Mouse (Mus musculus): ENCODE measurements around the gene Aco1. TPM values are rescaled to one million over a fixed set of nuclear protein-coding genes. Genes with fewer than 3 reads are reported as not detected.

Gene Aco1
- polyA plus RNA-seq, 1 experiment from 2014 or later = 33.2 TPM

DNA sequence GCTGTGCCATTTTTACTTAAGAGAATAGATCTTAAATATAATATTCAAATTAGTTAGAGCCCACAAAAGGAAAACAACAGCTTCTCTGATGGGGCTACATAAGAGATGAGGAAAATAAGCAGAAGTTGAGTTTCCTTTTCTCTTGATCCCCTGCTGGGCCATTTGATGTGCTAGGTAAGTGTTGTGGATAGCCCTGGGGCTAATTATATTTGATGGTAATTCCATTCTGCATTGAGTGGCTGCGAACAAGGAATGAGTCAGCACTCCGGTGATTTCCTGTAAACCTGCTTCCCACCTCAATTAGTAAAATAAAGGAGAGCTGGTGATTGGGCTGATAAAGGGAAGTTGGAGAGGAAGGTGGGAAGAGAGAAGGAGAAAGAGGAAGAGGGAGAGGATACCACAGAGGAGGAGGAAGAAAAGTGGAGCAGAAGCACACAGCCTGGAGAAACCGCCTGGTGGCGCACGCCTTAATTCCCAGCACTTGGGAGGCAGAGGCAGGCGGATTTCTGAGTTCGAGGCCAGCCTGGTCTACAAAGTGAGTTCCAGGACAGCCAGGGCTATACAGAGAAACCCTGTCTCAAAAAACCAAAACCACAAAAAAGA lies 90.3 kb downstream of the Aco1 start:
- no peak for ATAC-seq (replicated peaks; ENCODE audit: extremely low read depth, insufficient read depth, low FRiP score)
- H3K27me3 ChIP-seq (ENCODE audit: control insufficient read depth, insufficient read depth, low read length) = no peaks in the 10 kb centered on the region
- WGBS = 84% methylated on average over 7 of the region's 7 CpGs
- no peaks in the 10 kb centered on the region for H3K9me3 ChIP-seq (replicated peaks; ENCODE audit: control insufficient read depth, low read length)
- no peak overlapping the region for H3K27ac ChIP-seq (ENCODE audit: low read length)
- H3K4me1 ChIP-seq (ENCODE audit: control insufficient read depth, insufficient read depth, low read length) = no peaks in the 10 kb centered on the region
- no peak overlapping the region for H3K9ac ChIP-seq (ENCODE audit: low read length)
- no peak overlapping the region for H3K4me3 ChIP-seq (ENCODE audit: low read length)
- H3K4me2 ChIP-seq (ENCODE audit: low read depth, low read length) = no peak overlapping the region
- peaks cover 3% of the 10 kb centered on the region; the same call in 1 of the 2 replicates for H3K36me3 ChIP-seq (ENCODE audit: control insufficient read depth, insufficient read depth)

DNA sequence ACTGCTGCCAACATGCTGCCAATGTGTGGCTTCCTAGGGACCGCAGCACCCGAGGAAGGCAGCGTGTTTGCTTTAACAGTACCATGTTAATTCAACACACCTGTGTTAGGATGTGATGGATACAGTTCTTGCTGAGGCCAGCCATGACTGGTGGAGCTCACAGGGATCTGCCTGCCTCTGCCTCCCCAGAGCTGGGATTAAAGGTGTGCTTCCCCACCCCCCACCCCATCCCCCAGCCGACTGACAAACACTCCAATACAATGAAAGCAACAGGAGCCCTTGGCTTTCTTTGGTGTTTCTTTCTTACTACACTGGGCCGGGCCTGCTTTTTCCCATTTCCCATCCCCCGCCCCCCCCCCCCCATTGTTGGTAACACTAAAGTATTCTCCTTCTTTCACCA lies 91.4 kb downstream of the Aco1 start:
- Histone ChIP-seq H3K4me1 (ENCODE audit: control insufficient read depth, insufficient read depth, low read length) (no peaks in the 10 kb centered on the region), H3K27ac (ENCODE audit: low read length) (no peak overlapping the region), H3K9ac (ENCODE audit: low read length) (no peak overlapping the region), H3K4me2 (ENCODE audit: low read depth, low read length) (no peak overlapping the region), H3K4me3 (ENCODE audit: low read length) (no peak overlapping the region), H3K9me3 (replicated peaks; ENCODE audit: control insufficient read depth, low read length) (no peaks in the 10 kb centered on the region), H3K36me3 (ENCODE audit: control insufficient read depth, insufficient read depth) (peaks cover 3% of the 10 kb centered on the region; the same call in 1 of the 2 replicates), H3K27me3 (ENCODE audit: control insufficient read depth, insufficient read depth, low read length) (no peaks in the 10 kb centered on the region)
- no peak for ATAC-seq (replicated peaks; ENCODE audit: extremely low read depth, insufficient read depth, low FRiP score)
- 76% methylated on average over 6 of the region's 6 CpGs for WGBS

DNA sequence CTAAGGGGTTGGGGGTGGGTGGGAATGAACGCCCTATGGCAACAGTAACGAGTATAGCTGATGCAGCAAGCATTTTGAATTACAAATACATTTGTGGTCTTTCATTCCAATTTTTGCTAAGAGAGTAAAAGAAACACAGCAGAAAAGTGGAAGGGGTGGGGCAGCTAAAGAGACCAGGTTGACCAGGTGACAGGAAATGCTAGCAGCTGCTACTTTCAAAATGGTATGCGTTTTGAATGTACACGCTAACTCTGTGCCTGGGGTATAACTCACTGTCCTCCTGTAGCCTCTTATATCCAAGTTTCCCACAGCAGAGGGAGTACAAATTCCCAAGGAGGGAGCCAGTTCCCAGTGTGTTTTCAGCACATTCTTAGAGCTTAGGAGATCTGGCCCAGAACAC lies 93.9 kb downstream of the Aco1 start:
- Histone ChIP-seq H3K4me2 (ENCODE audit: low read depth, low read length) (no peak overlapping the region), H3K9ac (ENCODE audit: low read length) (no peak overlapping the region), H3K36me3 (ENCODE audit: control insufficient read depth, insufficient read depth) (peaks cover 3% of the 10 kb centered on the region; the same call in 1 of the 2 replicates), H3K27me3 (ENCODE audit: control insufficient read depth, insufficient read depth, low read length) (no peaks in the 10 kb centered on the region), H3K4me3 (ENCODE audit: low read length) (no peak overlapping the region), H3K4me1 (ENCODE audit: control insufficient read depth, insufficient read depth, low read length) (no peaks in the 10 kb centered on the region; the same call in 1 of the 2 replicates), H3K9me3 (replicated peaks; ENCODE audit: control insufficient read depth, low read length) (no peaks in the 10 kb centered on the region), H3K27ac (ENCODE audit: low read length) (no peak overlapping the region)
- ATAC-seq (replicated peaks; ENCODE audit: extremely low read depth, insufficient read depth, low FRiP score) = no peak
- WGBS = 82% methylated on average over 4 of the region's 4 CpGs

DNA sequence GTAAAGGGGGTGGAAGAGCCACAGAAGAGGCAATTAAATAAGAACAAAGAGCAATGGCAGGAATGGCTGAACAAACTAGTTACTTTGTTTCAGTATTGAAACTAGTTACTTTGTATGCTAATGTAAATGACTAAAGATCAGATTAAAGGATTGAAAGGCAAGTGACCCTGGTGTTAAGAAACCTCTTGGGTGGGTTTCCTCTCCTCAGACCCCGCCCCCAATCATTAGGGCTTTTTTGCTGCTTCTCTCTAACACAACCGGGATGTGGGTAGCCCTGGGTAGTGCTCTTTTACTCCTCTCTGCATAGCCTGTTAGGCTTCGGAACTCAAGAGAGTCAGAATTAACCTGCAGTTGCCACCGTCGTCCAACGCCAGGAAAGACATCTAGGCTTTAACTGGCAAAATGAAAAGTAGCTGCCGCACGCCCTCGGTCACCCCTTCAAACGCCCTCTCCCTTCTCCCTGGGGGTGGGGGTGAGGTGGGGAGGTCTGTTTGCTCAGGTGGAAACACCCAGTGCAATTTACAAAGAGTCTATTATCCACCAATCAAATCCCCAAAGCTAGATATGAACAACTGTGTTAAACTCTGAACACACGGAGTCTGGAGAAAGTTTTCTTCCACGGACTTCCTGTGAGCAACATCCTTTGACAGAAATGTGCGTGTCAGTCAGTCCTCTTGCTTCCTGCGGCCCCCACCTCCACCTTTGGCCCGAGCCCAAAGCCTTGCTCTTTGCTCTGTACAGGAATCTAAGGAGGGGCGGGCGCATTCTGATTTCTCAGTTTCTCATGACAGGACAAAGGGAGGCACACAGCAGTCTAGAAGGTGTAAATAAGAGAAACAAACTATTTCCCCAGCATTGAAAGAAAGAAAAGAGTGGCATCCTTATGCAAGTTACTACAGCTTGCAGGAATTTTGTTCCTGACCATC lies 95.9 kb downstream of the Aco1 start:
- Histone ChIP-seq H3K4me3 (ENCODE audit: low read length) (peak overlapping the region; percentile 58), H3K4me2 (ENCODE audit: low read depth, low read length) (peak overlapping the region; percentile 89), H3K27me3 (ENCODE audit: control insufficient read depth, insufficient read depth, low read length) (no peaks in the 10 kb centered on the region), H3K9ac (ENCODE audit: low read length) (peak overlapping the region; percentile 56), H3K36me3 (ENCODE audit: control insufficient read depth, insufficient read depth) (no peaks in the 10 kb centered on the region), H3K4me1 (ENCODE audit: control insufficient read depth, insufficient read depth, low read length) (no peaks in the 10 kb centered on the region; the same call in 1 of the 2 replicates), H3K9me3 (replicated peaks; ENCODE audit: control insufficient read depth, low read length) (no peaks in the 10 kb centered on the region), H3K27ac (ENCODE audit: low read length) (peak overlapping the region; percentile 53)
- WGBS = 3% methylated on average over 17 of the region's 17 CpGs
- peak; percentile 81 for ATAC-seq (replicated peaks; ENCODE audit: extremely low read depth, insufficient read depth, low FRiP score)

DNA sequence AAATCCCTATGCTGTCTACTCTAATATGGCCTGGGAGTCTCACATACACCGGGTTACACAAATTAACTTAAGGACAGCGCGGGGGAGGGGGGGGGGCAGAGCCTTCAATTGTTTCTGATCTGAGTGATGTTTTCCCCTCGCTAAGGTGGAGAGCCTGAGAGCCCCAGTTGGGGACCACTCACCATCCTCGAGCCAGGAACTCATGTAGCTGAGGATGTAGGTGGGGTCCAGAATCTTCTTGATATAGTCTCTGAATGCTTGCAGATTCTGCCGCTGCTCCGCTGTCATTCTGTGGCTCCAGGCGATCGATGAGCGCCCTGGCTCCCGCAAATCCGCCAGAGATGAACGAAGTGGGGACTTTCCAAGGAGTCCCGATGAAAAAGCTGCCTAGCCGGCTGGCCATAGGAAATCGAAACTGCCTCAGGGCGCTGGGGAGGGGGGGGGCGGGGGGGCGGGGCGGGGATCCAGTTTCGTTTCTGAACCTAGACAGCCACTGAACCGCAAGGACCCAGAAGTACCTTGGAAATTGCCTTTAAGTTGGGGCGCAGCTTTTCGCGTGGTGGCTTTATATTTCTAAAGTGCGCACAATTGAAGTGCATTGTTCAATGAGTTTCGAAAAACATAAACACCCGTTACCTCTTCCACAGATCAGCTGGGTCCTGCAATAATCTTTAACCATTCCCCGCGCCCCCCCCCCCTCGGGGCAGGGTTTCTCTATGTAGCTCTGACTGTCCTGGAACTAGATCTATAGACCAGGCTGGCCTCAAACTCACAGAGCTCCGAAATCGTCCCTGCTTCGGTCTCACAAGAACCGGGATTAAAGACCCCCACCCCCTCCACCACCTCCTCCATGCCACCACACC lies 96.8 kb downstream of the Aco1 start, which contains the start of gene Ddx58:
Gene Ddx58, minus strand, starts transcription at position 420 of the 863 bp plus-strand sequence.
- ATAC-seq (replicated peaks; ENCODE audit: extremely low read depth, insufficient read depth, low FRiP score) = peak; percentile 59
- peak within 1 kb of the TSS; percentile 58 for H3K4me3 ChIP-seq (ENCODE audit: low read length)
- no peaks in the 10 kb centered on the region; the same call in 1 of the 2 replicates for H3K4me1 ChIP-seq (ENCODE audit: control insufficient read depth, insufficient read depth, low read length)
- H3K4me2 ChIP-seq (ENCODE audit: low read depth, low read length) = peak within 1 kb of the TSS; percentile 89
- no peaks in the 10 kb centered on the region for H3K9me3 ChIP-seq (replicated peaks; ENCODE audit: control insufficient read depth, low read length)
- H3K9ac ChIP-seq (ENCODE audit: low read length) = peak within 1 kb of the TSS; percentile 56
- H3K27me3 ChIP-seq (ENCODE audit: control insufficient read depth, insufficient read depth, low read length) = no peaks in the 10 kb centered on the region
- H3K27ac ChIP-seq (ENCODE audit: low read length) = peak within 1 kb of the TSS; percentile 53
- no peaks in the 10 kb centered on the region for H3K36me3 ChIP-seq (ENCODE audit: control insufficient read depth, insufficient read depth)
- WGBS = 4% methylated on average over 34 of the region's 35 CpGs

DNA sequence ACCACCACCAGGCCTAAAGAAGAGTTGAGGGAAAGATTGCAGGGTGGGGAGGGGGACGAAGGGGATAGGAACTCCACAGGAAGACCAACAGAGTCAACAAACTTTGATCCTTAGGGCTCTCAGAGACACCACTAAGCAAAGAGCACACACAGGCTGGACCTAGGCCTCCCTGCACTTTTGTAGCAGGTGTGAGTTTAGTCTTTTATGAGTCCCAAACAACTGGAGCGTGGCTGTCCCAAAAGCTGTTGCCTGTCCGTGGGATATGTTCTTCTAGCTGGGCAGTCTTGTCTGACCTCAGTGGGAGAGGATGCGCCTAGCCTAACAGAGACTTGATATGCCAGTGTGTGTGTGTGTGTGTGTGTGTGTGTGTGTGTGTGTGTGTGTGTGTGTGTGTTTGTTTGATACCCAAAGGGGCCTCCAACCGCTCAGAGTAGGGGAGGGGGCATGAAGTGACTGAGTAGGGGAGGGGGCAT lies 97.4 kb downstream of the Aco1 start:
- H3K9me3 ChIP-seq (replicated peaks; ENCODE audit: control insufficient read depth, low read length) = no peaks in the 10 kb centered on the region
- H3K4me1 ChIP-seq (ENCODE audit: control insufficient read depth, insufficient read depth, low read length) = no peaks in the 10 kb centered on the region; the same call in 1 of the 2 replicates
- H3K4me2 ChIP-seq (ENCODE audit: low read depth, low read length) = peak overlapping the region; percentile 89
- ATAC-seq (replicated peaks; ENCODE audit: extremely low read depth, insufficient read depth, low FRiP score) = 0 out of 2 replicates have a peak, but pooled peaks have one; percentile 5
- no peaks in the 10 kb centered on the region for H3K36me3 ChIP-seq (ENCODE audit: control insufficient read depth, insufficient read depth)
- H3K27me3 ChIP-seq (ENCODE audit: control insufficient read depth, insufficient read depth, low read length) = no peaks in the 10 kb centered on the region
- peak overlapping the region; percentile 53 for H3K27ac ChIP-seq (ENCODE audit: low read length)
- peak overlapping the region; percentile 56 for H3K9ac ChIP-seq (ENCODE audit: low read length)
- 55% methylated on average over 5 of the region's 5 CpGs for WGBS
- peak overlapping the region; percentile 58 for H3K4me3 ChIP-seq (ENCODE audit: low read length)

DNA sequence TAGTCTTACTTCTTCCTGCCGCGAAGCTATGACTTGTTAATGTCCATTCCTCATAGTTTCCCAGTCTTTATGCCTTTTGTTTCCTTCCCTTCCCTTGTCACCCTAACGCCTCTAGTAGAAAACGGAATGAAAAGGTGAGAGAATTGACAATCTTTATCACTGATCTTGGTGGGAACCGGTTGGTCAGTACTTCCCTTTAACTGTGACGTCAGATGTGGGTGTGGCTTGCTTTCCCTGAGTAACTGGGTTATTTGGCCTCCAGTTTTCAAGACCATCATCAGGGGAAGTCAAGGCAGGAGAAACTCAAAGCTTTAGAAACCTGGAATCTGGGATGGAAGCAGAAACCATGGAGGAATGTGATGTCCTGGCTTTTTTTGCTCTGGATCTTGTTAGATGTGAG lies 99.0 kb downstream of the Aco1 start:
- Histone ChIP-seq H3K4me3 (ENCODE audit: low read length) (no peak overlapping the region), H3K9ac (ENCODE audit: low read length) (no peak overlapping the region), H3K4me2 (ENCODE audit: low read depth, low read length) (no peak overlapping the region), H3K27ac (ENCODE audit: low read length) (no peak overlapping the region), H3K27me3 (ENCODE audit: control insufficient read depth, insufficient read depth, low read length) (no peaks in the 10 kb centered on the region), H3K4me1 (ENCODE audit: control insufficient read depth, insufficient read depth, low read length) (no peaks in the 10 kb centered on the region; the same call in 1 of the 2 replicates), H3K36me3 (ENCODE audit: control insufficient read depth, insufficient read depth) (no peaks in the 10 kb centered on the region), H3K9me3 (replicated peaks; ENCODE audit: control insufficient read depth, low read length) (no peaks in the 10 kb centered on the region)
- no peak for ATAC-seq (replicated peaks; ENCODE audit: extremely low read depth, insufficient read depth, low FRiP score)
- WGBS = 50% methylated on average over 6 of the region's 6 CpGs

DNA sequence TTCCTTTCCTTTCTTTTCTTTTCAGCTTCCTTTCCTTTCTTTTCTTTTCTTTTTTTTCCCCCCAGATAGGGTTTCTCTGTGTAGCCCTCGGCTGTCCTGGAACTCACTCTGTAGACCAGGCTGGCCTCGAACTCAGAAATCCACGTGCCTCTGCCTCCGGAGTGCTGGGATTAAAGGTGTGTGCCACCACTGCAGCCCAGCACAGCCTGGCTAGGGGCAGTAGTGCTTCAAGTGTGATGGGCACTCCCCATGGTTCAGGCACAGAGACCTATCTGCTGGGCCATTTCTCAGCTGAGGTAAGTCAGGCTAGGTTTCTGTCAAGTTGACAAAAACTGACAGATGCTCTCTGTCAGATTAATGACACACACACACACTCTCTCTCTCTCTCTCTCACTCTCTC lies 100.1 kb downstream of the Aco1 start:
- Histone ChIP-seq H3K27me3 (ENCODE audit: control insufficient read depth, insufficient read depth, low read length) (no peaks in the 10 kb centered on the region), H3K4me2 (ENCODE audit: low read depth, low read length) (no peak overlapping the region), H3K9me3 (replicated peaks; ENCODE audit: control insufficient read depth, low read length) (no peaks in the 10 kb centered on the region), H3K4me3 (ENCODE audit: low read length) (no peak overlapping the region), H3K9ac (ENCODE audit: low read length) (no peak overlapping the region), H3K4me1 (ENCODE audit: control insufficient read depth, insufficient read depth, low read length) (no peaks in the 10 kb centered on the region; the same call in 1 of the 2 replicates), H3K36me3 (ENCODE audit: control insufficient read depth, insufficient read depth) (no peaks in the 10 kb centered on the region), H3K27ac (ENCODE audit: low read length) (no peak overlapping the region)
- 78% methylated on average over 4 of the region's 4 CpGs for WGBS
- ATAC-seq (replicated peaks; ENCODE audit: extremely low read depth, insufficient read depth, low FRiP score) = no peak
